In the genomic region with DNA sequence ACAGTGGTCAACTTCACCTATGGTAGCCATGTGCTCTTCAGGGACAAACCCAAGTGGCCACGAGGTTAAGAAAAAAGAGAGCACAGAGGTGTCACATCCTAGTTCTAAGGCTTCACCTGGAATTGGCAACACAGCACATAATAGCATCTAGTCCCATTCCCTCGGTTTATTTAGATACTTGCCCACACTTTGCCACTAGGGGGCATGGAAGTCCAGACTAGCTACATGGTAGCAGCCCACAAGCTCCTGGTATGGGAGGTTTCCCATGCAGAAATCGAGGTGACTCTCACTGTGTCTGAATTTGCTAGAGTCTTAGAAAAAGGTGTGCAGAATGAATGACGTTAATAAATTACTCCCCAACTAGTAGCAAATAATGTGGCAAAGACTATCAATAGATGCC, we compare ENCODE assay signal across 7 mouse cellular contexts. TPM values are rescaled to one million over a fixed set of nuclear protein-coding genes. Genes with fewer than 3 reads are reported as not detected.
A peak's percentile ranks its signal among the peaks of the same experiment; 100 is the strongest.
DNase-seq lines count a peak whose midpoint lies in the region; ATAC-seq and TF ChIP-seq lines count a peak whose summit lies in the region.

No protein-coding gene starts in this region.

- H3K27ac ChIP-seq in forebrain, embryonic 13.5 days = no peak overlapping the region
- H3K27ac ChIP-seq in hindbrain, embryonic 11.5 days (ENCODE audit: low read depth, low read length) = no peak overlapping the region
- no peak overlapping the region for H3K27ac ChIP-seq in lung, embryonic 16.5 days (ENCODE audit: low read length)

- 21% methylated on average over 4 of the region's 4 CpGs for WGBS in forebrain, embryonic 13.5 days
- 29% methylated on average over 4 of the region's 4 CpGs for WGBS in hindbrain, embryonic 11.5 days
- WGBS in lung, embryonic 16.5 days = 14% methylated on average over 4 of the region's 4 CpGs

- ATAC-seq in forebrain, embryonic 13.5 days = peak; percentile 76; the same call in 1 of the 2 replicates
- ATAC-seq in hindbrain, embryonic 11.5 days (ENCODE audit: low FRiP score) = no peak
- ATAC-seq in lung, embryonic 16.5 days (ENCODE audit: low read depth) = peak; percentile 76

- TF ChIP-seq CTCF in brain, embryonic 14.5 days (IDR thresholded peaks at IDR 0.05; ENCODE audit: borderline replicate concordance, extremely low read depth, insufficient read depth, insufficient read length) = peak; percentile 86; the same call in 1 of the 2 replicates

- no peaks in the 10 kb centered on the region for H3K4me1 ChIP-seq in forebrain, embryonic 13.5 days
- H3K4me1 ChIP-seq in hindbrain, embryonic 11.5 days (replicated peaks; ENCODE audit: control insufficient read depth, insufficient read depth, low read length) = no peaks in the 10 kb centered on the region
- no peaks in the 10 kb centered on the region for H3K4me1 ChIP-seq in lung, embryonic 16.5 days (replicated peaks; ENCODE audit: control insufficient read depth, insufficient read depth, low read length)

- H3K4me2 ChIP-seq in forebrain, embryonic 13.5 days = no peak overlapping the region
- no peak overlapping the region for H3K4me2 ChIP-seq in hindbrain, embryonic 11.5 days (replicated peaks; ENCODE audit: low read depth, low read length)
- no peak overlapping the region for H3K4me2 ChIP-seq in lung, embryonic 16.5 days (ENCODE audit: low read depth, low read length)

- H3K9me3 ChIP-seq in forebrain, embryonic 13.5 days (replicated peaks) = no peaks in the 10 kb centered on the region
- no peaks in the 10 kb centered on the region for H3K9me3 ChIP-seq in hindbrain, embryonic 11.5 days (ENCODE audit: control insufficient read depth, low read length)
- no peaks in the 10 kb centered on the region for H3K9me3 ChIP-seq in lung, embryonic 16.5 days (ENCODE audit: control insufficient read depth, low read length)

- peaks cover 2% of the 10 kb centered on the region; the same call in 1 of the 2 replicates for H3K36me3 ChIP-seq in forebrain, embryonic 13.5 days (ENCODE audit: poor library complexity, severe bottlenecking)
- no peaks in the 10 kb centered on the region for H3K36me3 ChIP-seq in hindbrain, embryonic 11.5 days (ENCODE audit: control insufficient read depth, insufficient read depth, low read length)
- no peaks in the 10 kb centered on the region for H3K36me3 ChIP-seq in lung, embryonic 16.5 days (ENCODE audit: control insufficient read depth, insufficient read depth, low read length)

- no peaks in the 10 kb centered on the region for H3K27me3 ChIP-seq in forebrain, embryonic 13.5 days
- no peaks in the 10 kb centered on the region for H3K27me3 ChIP-seq in hindbrain, embryonic 11.5 days (ENCODE audit: control insufficient read depth, insufficient read depth, low read length)
- no peaks in the 10 kb centered on the region for H3K27me3 ChIP-seq in lung, embryonic 16.5 days (ENCODE audit: control insufficient read depth, insufficient read depth, low read depth, low read length)

- TF ChIP-seq POLR2A in brain, embryonic 14.5 days (IDR thresholded peaks at IDR 0.05; ENCODE audit: borderline replicate concordance, extremely low read depth, insufficient read depth, insufficient read length, poor library complexity, severe bottlenecking) = no peak

- no peak overlapping the region for H3K4me3 ChIP-seq in forebrain, embryonic 13.5 days
- no peak overlapping the region for H3K4me3 ChIP-seq in hindbrain, embryonic 11.5 days (ENCODE audit: low read depth, low read length)
- no peak overlapping the region for H3K4me3 ChIP-seq in lung, embryonic 16.5 days (ENCODE audit: low read length)

- peak; percentile 54 for DNase-seq in MEL-GATA-1-ER (ENCODE audit: extremely low read depth, low read depth)
- peak; percentile 90 for DNase-seq in brain, embryonic 14.5 days (ENCODE audit: low read depth)
- DNase-seq in hindbrain, embryonic 11.5 days (ENCODE audit: low spot score) = peak; percentile 80
- DNase-seq in layer of hippocampus, adult 9-10 months (ENCODE audit: low spot score) = peak; percentile 76
- peak; percentile 71 for DNase-seq in retina, postnatal 7 days (ENCODE audit: low read depth, low spot score)

- no peak overlapping the region for H3K9ac ChIP-seq in forebrain, embryonic 13.5 days
- H3K9ac ChIP-seq in hindbrain, embryonic 11.5 days (ENCODE audit: low read depth, low read length) = no peak overlapping the region
- H3K9ac ChIP-seq in lung, embryonic 16.5 days (ENCODE audit: low read length) = no peak overlapping the region

RNA-seq across cellular contexts. Expression of gene Tmem97, which starts 9.9 kb away (rescaled TPM):
- 15.2 and 16.6 TPM in 2 replicates for polyA plus RNA-seq in brain, embryonic 14.5 days (2012; rRNA removed)
- 45.9 and 49.0 TPM in 2 replicates for polyA plus RNA-seq in forebrain, embryonic 13.5 days (2015; fragmentation: Nextera tagmentation; extraction: Ambion mirVana)
- polyA plus RNA-seq in hindbrain, embryonic 11.5 days (2014; fragmentation: Nextera tagmentation; extraction: Ambion mirVana) = 72.0 and 73.8 TPM in 2 replicates
- 64.7 and 71.5 TPM in 2 replicates for polyA plus RNA-seq in lung, embryonic 16.5 days (2015; fragmentation: Nextera tagmentation; extraction: Ambion mirVana)

RNA-seq across cellular contexts. Expression of gene Ift20, which starts 24.3 kb away (rescaled TPM):
- polyA plus RNA-seq in brain, embryonic 14.5 days (2012; rRNA removed) = 69.7 and 79.3 TPM in 2 replicates
- 92.2 and 114 TPM in 2 replicates for polyA plus RNA-seq in forebrain, embryonic 13.5 days (2015; fragmentation: Nextera tagmentation; extraction: Ambion mirVana)
- polyA plus RNA-seq in hindbrain, embryonic 11.5 days (2014; fragmentation: Nextera tagmentation; extraction: Ambion mirVana) = 107 and 111 TPM in 2 replicates
- polyA plus RNA-seq in lung, embryonic 16.5 days (2015; fragmentation: Nextera tagmentation; extraction: Ambion mirVana) = 145 and 154 TPM in 2 replicates

RNA-seq across cellular contexts. Expression of gene Tnfaip1, which starts 24.3 kb away (rescaled TPM):
- polyA plus RNA-seq in brain, embryonic 14.5 days (2012; rRNA removed) = 47.2 and 55.3 TPM in 2 replicates
- 65.6 and 71.9 TPM in 2 replicates for polyA plus RNA-seq in forebrain, embryonic 13.5 days (2015; fragmentation: Nextera tagmentation; extraction: Ambion mirVana)
- polyA plus RNA-seq in hindbrain, embryonic 11.5 days (2014; fragmentation: Nextera tagmentation; extraction: Ambion mirVana) = 63.3 and 66.5 TPM in 2 replicates
- polyA plus RNA-seq in lung, embryonic 16.5 days (2015; fragmentation: Nextera tagmentation; extraction: Ambion mirVana) = 80.2 and 85.1 TPM in 2 replicates

RNA-seq across cellular contexts. Expression of gene Poldip2, which starts 48.5 kb away (rescaled TPM):
- polyA plus RNA-seq in brain, embryonic 14.5 days (2012; rRNA removed) = 106 and 117 TPM in 2 replicates
- polyA plus RNA-seq in forebrain, embryonic 13.5 days (2015; fragmentation: Nextera tagmentation; extraction: Ambion mirVana) = 170 and 176 TPM in 2 replicates
- polyA plus RNA-seq in hindbrain, embryonic 11.5 days (2014; fragmentation: Nextera tagmentation; extraction: Ambion mirVana) = 131 and 144 TPM in 2 replicates
- polyA plus RNA-seq in lung, embryonic 16.5 days (2015; fragmentation: Nextera tagmentation; extraction: Ambion mirVana) = 142 TPM in 2 replicates

RNA-seq across cellular contexts. Expression of gene Tmem199, which starts 48.5 kb away (rescaled TPM):
- 49.9 and 65.5 TPM in 2 replicates for polyA plus RNA-seq in brain, embryonic 14.5 days (2012; rRNA removed)
- 85.9 and 86.6 TPM in 2 replicates for polyA plus RNA-seq in forebrain, embryonic 13.5 days (2015; fragmentation: Nextera tagmentation; extraction: Ambion mirVana)
- polyA plus RNA-seq in hindbrain, embryonic 11.5 days (2014; fragmentation: Nextera tagmentation; extraction: Ambion mirVana) = 91.3 and 95.8 TPM in 2 replicates
- 44.9 and 48.3 TPM in 2 replicates for polyA plus RNA-seq in lung, embryonic 16.5 days (2015; fragmentation: Nextera tagmentation; extraction: Ambion mirVana)
